Mouse (Mus musculus) frontal cortex, postnatal 14 days (tissue): ENCODE data around the gene Cypt15.
"Not testable (repeated sequence)": the region's sequence is repeated elsewhere in the genome, so short reads cannot be mapped to it uniquely, and the experiment has no call there.

Source experiments
- DNase-seq, 2 experiments: peaks; one replicate each; pipeline ENCODE4 v3.0.0; 2022; ENCODE audit warnings: low spot score in 2 of 2

Cypt15 gene

DNA sequence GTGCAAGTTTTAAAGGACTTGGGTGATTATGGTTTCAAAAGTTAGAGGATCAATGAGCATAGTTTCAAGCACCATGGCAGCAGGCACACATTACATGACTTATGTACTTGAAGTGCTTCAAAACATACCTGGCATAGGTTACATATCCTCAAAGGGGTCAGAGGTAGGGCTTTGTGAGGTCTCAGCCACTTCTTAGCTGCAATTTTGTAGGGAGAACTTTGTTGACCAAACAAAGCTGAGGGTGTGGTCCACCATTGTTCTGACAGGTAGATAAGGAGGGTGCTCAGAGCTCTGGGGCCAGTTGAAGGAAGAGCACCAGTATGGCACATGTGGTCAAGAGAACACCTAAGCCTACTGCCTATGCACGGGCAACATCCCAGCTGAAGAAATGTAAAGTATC, at the start of gene Cypt15:
Gene Cypt15, plus strand, starts transcription at position 301 of the 400 bp plus-strand sequence.
- DNase-seq: not testable (repeated sequence)

DNA sequence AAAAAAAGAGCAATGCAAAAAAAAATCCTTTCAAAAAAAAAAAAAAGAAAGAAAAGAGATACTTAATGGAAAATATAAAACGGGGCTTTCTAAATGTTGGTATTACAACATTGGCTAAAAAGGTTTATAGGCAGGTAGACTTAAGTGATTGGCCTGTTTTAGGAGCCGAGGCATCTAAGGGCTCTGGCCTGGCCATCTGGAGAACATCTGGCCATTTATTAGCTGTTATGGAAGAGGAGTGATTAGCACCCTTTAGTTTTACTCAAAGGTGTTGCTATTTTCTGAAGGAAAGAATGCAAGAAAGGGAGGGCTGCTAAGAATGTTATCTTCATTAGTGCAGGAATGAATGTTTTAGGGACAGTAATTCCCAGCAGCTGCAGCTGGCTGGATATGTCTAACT, 24.9 kb downstream of the Cypt15 start:
- no peak for DNase-seq

DNA sequence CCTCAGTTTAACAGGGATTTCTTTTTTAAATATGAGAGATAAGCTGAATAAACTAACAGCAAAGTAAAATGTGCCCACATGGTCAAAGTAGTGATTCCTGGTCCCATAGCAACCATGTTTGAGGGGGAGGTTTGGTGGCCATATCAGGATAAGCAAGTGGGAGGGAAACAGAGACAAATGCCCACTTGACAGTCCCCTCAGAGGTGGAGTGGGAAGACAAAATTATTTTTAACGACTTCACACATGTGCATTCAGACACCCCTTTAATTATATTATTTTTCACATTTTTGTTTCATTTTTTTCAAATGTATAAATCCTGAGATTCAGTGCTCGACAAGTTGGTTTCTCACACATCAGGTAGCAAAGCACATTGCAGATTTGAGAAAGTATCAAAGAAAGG, 32.8 kb downstream of the Cypt15 start:
- DNase-seq: no peak

DNA sequence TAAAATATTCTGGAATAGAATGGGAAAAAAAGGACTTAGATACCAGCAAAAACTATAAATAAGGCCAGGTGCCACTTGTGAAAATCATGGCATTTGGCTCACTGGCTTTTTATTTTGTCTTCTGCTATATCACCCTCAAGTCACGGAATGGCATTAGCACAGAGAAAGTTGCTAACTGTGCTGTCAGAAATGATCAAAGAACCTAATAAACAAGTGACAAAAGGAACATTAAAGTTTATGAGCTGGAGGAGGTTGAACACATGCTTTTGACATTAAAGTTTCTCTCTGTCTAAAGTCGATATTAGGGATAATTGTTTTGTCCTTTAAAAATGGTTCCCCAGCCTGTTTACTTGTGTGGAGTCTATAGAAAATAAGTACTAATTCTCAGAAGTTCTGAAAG, 37.7 kb downstream of the Cypt15 start:
- DNase-seq: no peak
